Mouse (Mus musculus): ENCODE measurements around the gene Dusp3. TPM values are rescaled to one million over a fixed set of nuclear protein-coding genes. Genes with fewer than 3 reads are reported as not detected.

Dusp3 gene
- polyA plus RNA-seq, 1 experiment = 32.0 TPM

DNA sequence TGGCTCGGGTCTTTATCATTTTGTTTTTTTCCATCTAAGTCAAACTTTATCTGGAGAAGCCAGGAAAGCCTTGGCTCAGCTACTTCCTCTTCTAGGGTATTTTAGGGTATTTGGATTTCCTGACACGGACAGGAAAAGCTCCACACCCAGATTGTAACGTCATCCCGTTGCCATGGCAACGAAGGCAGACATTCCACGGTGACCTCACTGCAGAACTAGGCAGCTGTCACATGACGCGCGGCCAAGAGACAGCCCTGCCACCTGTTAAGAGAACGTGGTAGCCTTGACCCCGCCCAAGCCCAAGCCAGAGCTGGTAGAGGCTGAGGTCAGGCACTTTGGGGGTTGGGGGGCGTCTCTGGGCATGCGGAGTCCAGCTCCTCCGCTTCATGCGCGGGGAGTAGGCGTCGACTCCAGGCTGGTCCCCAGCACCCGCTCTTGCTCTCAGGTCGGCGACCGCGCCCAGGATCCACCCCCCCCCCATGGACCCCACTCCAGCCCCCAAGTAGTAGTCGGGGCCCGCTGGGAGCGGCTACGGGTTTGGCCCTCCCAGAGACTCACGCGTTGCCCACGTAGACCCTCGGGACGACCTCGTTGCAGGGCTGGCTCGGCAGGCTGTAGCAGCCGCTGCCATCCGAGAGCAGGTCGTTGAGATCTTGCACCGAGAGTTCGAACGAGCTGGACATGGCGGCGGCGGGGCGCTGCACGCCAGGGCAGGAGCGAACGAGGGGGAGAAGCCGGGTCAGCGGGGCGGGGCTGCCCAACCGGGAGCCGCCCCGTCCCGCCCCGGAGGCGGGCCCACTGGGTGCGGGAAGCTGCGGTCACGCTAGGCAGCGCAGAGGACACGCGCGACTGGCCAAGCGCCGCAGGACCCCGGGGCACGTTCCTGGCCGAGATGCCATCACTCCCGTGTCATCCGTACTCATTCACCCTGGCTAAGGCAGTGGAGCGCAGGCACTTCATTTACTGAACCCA lies 2.5 kb downstream of the Dusp3 start, which contains the start of gene Cfap97d1:
Gene Cfap97d1, plus strand, starts transcription at position 226 of the 972 bp plus-strand sequence.
- H3K27me3 ChIP-seq (ENCODE audit: control insufficient read depth, insufficient read depth, insufficient read length) = peaks cover 14% of the 10 kb centered on the region
- H3K4me3 ChIP-seq (ENCODE audit: insufficient read depth, poor library complexity, severe bottlenecking) = peak within 1 kb of the TSS; percentile 48
- peaks cover 23% of the 10 kb centered on the region for H3K36me3 ChIP-seq (ENCODE audit: control insufficient read depth, insufficient read depth)
- peak within 1 kb of the TSS; percentile 68 for H3ac ChIP-seq (ENCODE audit: control insufficient read depth, insufficient read length, low read depth)
- H3K79me2 ChIP-seq (ENCODE audit: control insufficient read depth, insufficient read depth) = peaks cover 24% of the 10 kb centered on the region
- H3K79me3 ChIP-seq (ENCODE audit: low read depth) = peaks cover 14% of the 10 kb centered on the region
- TF ChIP-seq MAX (IDR thresholded peaks at IDR 0.05) (peak; percentile 75), CTCF (IDR thresholded peaks at IDR 0.05; ENCODE audit: control insufficient read depth, insufficient read depth, insufficient read length) (no peak), USF1 (IDR thresholded peaks at IDR 0.05; ENCODE audit: low read depth) (peak; percentile 97), MYOD1 (IDR thresholded peaks at IDR 0.05; ENCODE audit: control insufficient read depth, insufficient read length, low read depth) (peak; percentile 96), FOSL1 (IDR thresholded peaks at IDR 0.05; ENCODE audit: insufficient read depth, low read length, poor library complexity, severe bottlenecking) (no peak), CEBPB (IDR thresholded peaks at IDR 0.05; ENCODE audit: low read depth) (no peak), MYOG (IDR thresholded peaks at IDR 0.05; ENCODE audit: control insufficient read depth, extremely low read depth, insufficient read length) (no peak)

GRCm38 (mm10) chr11:101983431-101983921 lies 3.3 kb downstream of the Dusp3 start:
- TF ChIP-seq MAX (IDR thresholded peaks at IDR 0.05) (no peak), CTCF (IDR thresholded peaks at IDR 0.05; ENCODE audit: control insufficient read depth, insufficient read depth, insufficient read length) (no peak), CEBPB (IDR thresholded peaks at IDR 0.05; ENCODE audit: low read depth) (no peak), FOSL1 (IDR thresholded peaks at IDR 0.05; ENCODE audit: insufficient read depth, low read length, poor library complexity, severe bottlenecking) (no peak), MYOD1 (IDR thresholded peaks at IDR 0.05; ENCODE audit: control insufficient read depth, insufficient read length, low read depth) (no peak), MYOG (IDR thresholded peaks at IDR 0.05; ENCODE audit: control insufficient read depth, extremely low read depth, insufficient read length) (no peak), USF1 (IDR thresholded peaks at IDR 0.05; ENCODE audit: low read depth) (no peak)
- Histone ChIP-seq H3K27me3 (ENCODE audit: control insufficient read depth, insufficient read depth, insufficient read length) (peaks cover 9% of the 10 kb centered on the region), H3K79me3 (ENCODE audit: low read depth) (peaks cover 14% of the 10 kb centered on the region), H3K4me3 (ENCODE audit: insufficient read depth, poor library complexity, severe bottlenecking) (peak overlapping the region; percentile 48), H3ac (ENCODE audit: control insufficient read depth, insufficient read length, low read depth) (no peak overlapping the region), H3K79me2 (ENCODE audit: control insufficient read depth, insufficient read depth) (peaks cover 24% of the 10 kb centered on the region), H3K36me3 (ENCODE audit: control insufficient read depth, insufficient read depth) (peaks cover 29% of the 10 kb centered on the region)

DNA sequence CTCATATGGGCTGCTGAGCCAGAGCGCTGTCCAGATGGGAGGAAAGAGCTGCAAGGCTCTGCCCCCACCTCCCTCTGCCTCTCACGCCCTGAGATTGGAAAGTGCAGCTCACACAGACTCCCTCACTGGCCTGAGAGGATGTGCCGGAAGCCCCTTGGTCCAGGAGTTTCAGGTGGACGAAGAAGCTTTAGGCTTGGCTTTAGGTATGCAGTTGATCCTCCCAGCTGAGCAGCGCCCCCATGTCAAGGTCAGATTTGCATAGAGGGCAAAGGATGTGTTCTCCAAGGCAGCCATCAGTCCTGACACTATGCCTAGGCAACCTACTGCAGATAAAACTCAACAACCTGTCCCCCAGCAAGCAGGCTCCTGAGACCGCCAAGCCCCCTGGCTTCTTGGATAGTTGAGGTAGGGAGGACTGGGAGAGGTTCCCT lies 3.8 kb downstream of the Dusp3 start:
- peaks cover 24% of the 10 kb centered on the region for H3K79me2 ChIP-seq (ENCODE audit: control insufficient read depth, insufficient read depth)
- H3K4me3 ChIP-seq (ENCODE audit: insufficient read depth, poor library complexity, severe bottlenecking) = no peak overlapping the region
- peaks cover 30% of the 10 kb centered on the region for H3K36me3 ChIP-seq (ENCODE audit: control insufficient read depth, insufficient read depth)
- peaks cover 9% of the 10 kb centered on the region for H3K27me3 ChIP-seq (ENCODE audit: control insufficient read depth, insufficient read depth, insufficient read length)
- TF ChIP-seq CEBPB (IDR thresholded peaks at IDR 0.05; ENCODE audit: low read depth) (no peak), USF1 (IDR thresholded peaks at IDR 0.05; ENCODE audit: low read depth) (no peak), MYOG (IDR thresholded peaks at IDR 0.05; ENCODE audit: control insufficient read depth, extremely low read depth, insufficient read length) (no peak), MYOD1 (IDR thresholded peaks at IDR 0.05; ENCODE audit: control insufficient read depth, insufficient read length, low read depth) (no peak), CTCF (IDR thresholded peaks at IDR 0.05; ENCODE audit: control insufficient read depth, insufficient read depth, insufficient read length) (no peak), FOSL1 (IDR thresholded peaks at IDR 0.05; ENCODE audit: insufficient read depth, low read length, poor library complexity, severe bottlenecking) (no peak), MAX (IDR thresholded peaks at IDR 0.05) (no peak)
- H3K79me3 ChIP-seq (ENCODE audit: low read depth) = peaks cover 14% of the 10 kb centered on the region
- no peak overlapping the region for H3ac ChIP-seq (ENCODE audit: control insufficient read depth, insufficient read length, low read depth)

DNA sequence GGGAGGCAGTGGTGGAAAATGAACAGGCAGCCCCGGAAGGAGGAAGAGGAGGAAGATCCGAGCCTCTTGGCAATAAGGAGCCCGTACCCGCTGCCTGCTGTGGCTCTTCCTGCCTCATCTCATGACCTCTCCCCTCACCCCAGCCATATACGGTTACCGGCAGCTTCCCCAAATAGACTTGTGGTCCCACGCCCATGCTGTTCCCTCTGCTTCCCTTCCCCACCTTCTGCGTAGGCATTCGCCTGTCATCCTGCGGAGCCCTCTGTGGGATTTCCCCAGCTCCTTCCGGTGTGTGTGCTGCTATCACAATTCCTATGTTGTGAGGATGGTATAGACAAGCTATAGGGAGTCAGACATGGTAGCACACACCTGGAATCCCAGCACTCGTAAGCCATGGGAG lies 5.0 kb downstream of the Dusp3 start:
- Histone ChIP-seq H3K79me3 (ENCODE audit: low read depth) (peaks cover 14% of the 10 kb centered on the region), H3K79me2 (ENCODE audit: control insufficient read depth, insufficient read depth) (peaks cover 24% of the 10 kb centered on the region), H3K27me3 (ENCODE audit: control insufficient read depth, insufficient read depth, insufficient read length) (no peaks in the 10 kb centered on the region), H3ac (ENCODE audit: control insufficient read depth, insufficient read length, low read depth) (no peak overlapping the region), H3K36me3 (ENCODE audit: control insufficient read depth, insufficient read depth) (peaks cover 34% of the 10 kb centered on the region), H3K4me3 (ENCODE audit: insufficient read depth, poor library complexity, severe bottlenecking) (no peak overlapping the region)
- TF ChIP-seq USF1 (IDR thresholded peaks at IDR 0.05; ENCODE audit: low read depth) (no peak), MYOD1 (IDR thresholded peaks at IDR 0.05; ENCODE audit: control insufficient read depth, insufficient read length, low read depth) (no peak), CTCF (IDR thresholded peaks at IDR 0.05; ENCODE audit: control insufficient read depth, insufficient read depth, insufficient read length) (no peak), MAX (IDR thresholded peaks at IDR 0.05) (no peak), MYOG (IDR thresholded peaks at IDR 0.05; ENCODE audit: control insufficient read depth, extremely low read depth, insufficient read length) (no peak), CEBPB (IDR thresholded peaks at IDR 0.05; ENCODE audit: low read depth) (no peak)

DNA sequence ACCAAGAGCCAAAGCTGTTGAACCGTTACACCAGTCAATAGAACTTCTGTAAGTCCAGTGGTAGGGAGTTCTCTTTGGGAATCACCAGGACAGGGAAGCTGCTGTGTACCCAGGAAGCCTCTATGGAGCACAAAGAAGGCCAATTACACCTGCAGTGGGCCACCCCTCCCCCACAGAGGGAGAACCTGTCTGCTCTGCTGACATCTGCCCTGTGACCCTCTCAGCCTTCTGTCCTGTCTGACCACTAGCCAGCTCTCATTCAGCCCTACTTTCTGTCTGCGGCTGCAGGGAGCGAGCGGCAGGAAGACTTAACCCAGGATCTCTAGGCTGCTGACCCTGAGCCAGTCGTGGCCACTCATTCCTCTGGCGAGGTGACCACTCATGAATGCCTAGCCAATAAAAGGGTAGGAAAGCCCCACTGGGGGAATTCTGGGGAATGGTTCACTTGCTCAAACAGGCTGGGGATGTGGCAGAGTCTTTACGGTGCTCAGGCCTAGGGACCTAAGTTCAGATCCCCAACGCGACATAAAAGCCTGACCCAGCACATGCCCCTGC lies 6.1 kb downstream of the Dusp3 start:
- Histone ChIP-seq H3K79me3 (ENCODE audit: low read depth) (peaks cover 14% of the 10 kb centered on the region), H3ac (ENCODE audit: control insufficient read depth, insufficient read length, low read depth) (no peak overlapping the region), H3K4me3 (ENCODE audit: insufficient read depth, poor library complexity, severe bottlenecking) (no peak overlapping the region), H3K79me2 (ENCODE audit: control insufficient read depth, insufficient read depth) (peaks cover 24% of the 10 kb centered on the region), H3K36me3 (ENCODE audit: control insufficient read depth, insufficient read depth) (peaks cover 43% of the 10 kb centered on the region), H3K27me3 (ENCODE audit: control insufficient read depth, insufficient read depth, insufficient read length) (no peaks in the 10 kb centered on the region)
- TF ChIP-seq FOSL1 (IDR thresholded peaks at IDR 0.05; ENCODE audit: insufficient read depth, low read length, poor library complexity, severe bottlenecking) (no peak), CEBPB (IDR thresholded peaks at IDR 0.05; ENCODE audit: low read depth) (no peak), MYOG (IDR thresholded peaks at IDR 0.05; ENCODE audit: control insufficient read depth, extremely low read depth, insufficient read length) (no peak), MAX (IDR thresholded peaks at IDR 0.05) (no peak), MYOD1 (IDR thresholded peaks at IDR 0.05; ENCODE audit: control insufficient read depth, insufficient read length, low read depth) (no peak), CTCF (IDR thresholded peaks at IDR 0.05; ENCODE audit: control insufficient read depth, insufficient read depth, insufficient read length) (no peak), USF1 (IDR thresholded peaks at IDR 0.05; ENCODE audit: low read depth) (no peak)
